Mouse (Mus musculus) spleen, adult 2 months (tissue): ENCODE results near the gene Mpv17l2. TPM values are rescaled to one million over a fixed set of nuclear protein-coding genes. Genes with fewer than 3 reads are reported as not detected.

ENCODE experiments used
- DNase-seq, 2 experiments: peaks; one replicate each; pipeline versions ENCODE4 v3.0.0 to v3.0.0-alpha.2; 2012 to 2021; ENCODE audit warnings: low spot score in 2 of 2, low read depth in 1 of 2
- H3K27ac ChIP-seq: fragments of 200-500 bp; 2 replicates; pipeline ENCODE4 v1.5.1; 2012; ENCODE audit warnings: low read length, inconsistent platforms; ENCODE audit not compliant: insufficient read depth
- H3K27me3 ChIP-seq: fragments of 200-500 bp; 2 replicates; pipeline ENCODE4 v1.6.1; 2012; ENCODE audit warnings: mild to moderate bottlenecking, moderate library complexity, low read length, inconsistent platforms; ENCODE audit not compliant: control insufficient read depth, insufficient read depth
- H3K36me3 ChIP-seq: fragments of 200-500 bp; 2 replicates; pipeline ENCODE4 v1.6.1; 2012; ENCODE audit warnings: mild to moderate bottlenecking, low read length, inconsistent platforms; ENCODE audit not compliant: control insufficient read depth, insufficient read depth
- H3K4me1 ChIP-seq: fragments of 200-500 bp; 2 replicates; pipeline ENCODE4 v1.6.1; 2011; ENCODE audit warnings: inconsistent platforms; ENCODE audit not compliant: control insufficient read depth, insufficient read depth, insufficient read length
- H3K4me3 ChIP-seq: fragments of 200-500 bp; 2 replicates; pipeline ENCODE4 v1.5.1; 2011; ENCODE audit warnings: mild to moderate bottlenecking, inconsistent platforms; ENCODE audit not compliant: insufficient read depth, insufficient read length; ENCODE audit errors: extremely low read depth
- CTCF ChIP-seq: fragments of 200-500 bp; IDR thresholded peaks from 2 replicates; pipeline ENCODE4 v1.5.1; 2011; ENCODE audit warnings: mild to moderate bottlenecking, inconsistent platforms; ENCODE audit not compliant: insufficient read depth, insufficient read length, insufficient replicate concordance; ENCODE audit errors: extremely low read depth
- POLR2A ChIP-seq: fragments of 200-500 bp; IDR thresholded peaks from 2 replicates; pipeline ENCODE4 v1.6.1; 2011; ENCODE audit warnings: low read depth, low read length, inconsistent platforms
- WGBS: fragments of 180-500 bp; shearing (Covaris S2); methylation state at CpG from one replicate; pipeline ENCODE4 v1.1.7; 2018; 5-methylcytosine and 5-hydroxymethylcytosine counted together
- polyA plus RNA-seq: library from polyadenylated mRNA; depleted of rRNA; stranded (reverse); fragments of >200 nt; gene quantifications from 2 replicates; pipeline ENCODE4 v1.2.3, GENCODE M21; 2012

Mpv17l2 gene
- polyA plus RNA-seq, 1 experiment, result 37.3 TPM

GRCm38 (mm10) chr8:70767503-70767902 is 6.8 kb upstream of the Mpv17l2 start:
- peaks cover 32% of the 10 kb centered on the region for H3K4me1 ChIP-seq
- peaks cover 14% of the 10 kb centered on the region for H3K36me3 ChIP-seq
- 93% methylated on average over 6 of the region's 6 CpGs for WGBS
- H3K27ac ChIP-seq, result peak overlapping the region; percentile 90
- DNase-seq, result no peak
- 0 out of 2 replicates have a peak overlapping the region, but pooled peaks have one; percentile 20 for H3K4me3 ChIP-seq
- TF ChIP-seq POLR2A (no peak), CTCF (no peak)
- H3K27me3 ChIP-seq, result no peaks in the 10 kb centered on the region

GRCm38 (mm10) chr8:70766571-70767440 is 6.1 kb upstream of the Mpv17l2 start:
- H3K4me1 ChIP-seq, result peaks cover 32% of the 10 kb centered on the region

GRCm38 (mm10) chr8:70765838-70766570 is 5.3 kb upstream of the Mpv17l2 start:
- Histone ChIP-seq H3K4me3 (peak overlapping the region; percentile 69), H3K36me3 (peaks cover 13% of the 10 kb centered on the region), H3K4me1 (peaks cover 32% of the 10 kb centered on the region), H3K27ac (peak overlapping the region; percentile 92), H3K27me3 (no peaks in the 10 kb centered on the region)
- 1% methylated on average over 34 of the region's 34 CpGs for WGBS
- peak; percentile 73 to 88 for DNase-seq
- TF ChIP-seq POLR2A, result no peak; the same call in 1 of the 2 replicates
- no peak for TF ChIP-seq CTCF

More at GRCm38 (mm10) chr8:70766571-70767440, 6.1 kb upstream of the Mpv17l2 start:
- Histone ChIP-seq H3K4me3 (peak overlapping the region; percentile 69), H3K27me3 (no peaks in the 10 kb centered on the region), H3K36me3 (peaks cover 14% of the 10 kb centered on the region), H3K27ac (peak overlapping the region; percentile 92)
- 21% methylated on average over 21 of the region's 21 CpGs for WGBS
- TF ChIP-seq POLR2A, result peak; percentile 76; the same call in 1 of the 2 replicates
- TF ChIP-seq CTCF, result no peak
- peak in 1 of 2 experiments; percentile 65 for DNase-seq

GRCm38 (mm10) chr8:70765329-70765728 is 4.6 kb upstream of the Mpv17l2 start:
- DNase-seq, result no peak
- Histone ChIP-seq H3K4me1 (peaks cover 32% of the 10 kb centered on the region), H3K4me3 (peak overlapping the region; percentile 69), H3K27ac (peak overlapping the region; percentile 92), H3K36me3 (peaks cover 13% of the 10 kb centered on the region), H3K27me3 (no peaks in the 10 kb centered on the region)
- WGBS, result 21% methylated on average over 9 of the region's 9 CpGs
- TF ChIP-seq CTCF (no peak), POLR2A (no peak)

- peaks cover 13% of the 10 kb centered on the region for H3K36me3 ChIP-seq
- no peak for DNase-seq
- H3K4me1 ChIP-seq, result peaks cover 38% of the 10 kb centered on the region
- peak overlapping the region; percentile 66 for H3K27ac ChIP-seq
- 92% methylated on average over 13 of the region's 13 CpGs for WGBS
- peak overlapping the region; percentile 69; the same call in 1 of the 2 replicates for H3K4me3 ChIP-seq
- H3K27me3 ChIP-seq, result no peaks in the 10 kb centered on the region
- TF ChIP-seq POLR2A (no peak), CTCF (no peak)
Measured at GRCm38 (mm10) chr8:70764676-70765075, 3.9 kb upstream of the Mpv17l2 start.

GRCm38 (mm10) chr8:70764026-70764425 is 3.3 kb upstream of the Mpv17l2 start:
- DNase-seq, result no peak
- Histone ChIP-seq H3K27me3 (no peaks in the 10 kb centered on the region), H3K4me1 (peaks cover 35% of the 10 kb centered on the region), H3K27ac (no peak overlapping the region; the same call in 1 of the 2 replicates), H3K36me3 (peaks cover 13% of the 10 kb centered on the region), H3K4me3 (no peak overlapping the region)
- no peak for TF ChIP-seq POLR2A
- no peak for TF ChIP-seq CTCF
- 84% methylated on average over 8 of the region's 8 CpGs for WGBS

GRCm38 (mm10) chr8:70763354-70763753 is 2.6 kb upstream of the Mpv17l2 start:
- Histone ChIP-seq H3K27me3 (no peaks in the 10 kb centered on the region), H3K36me3 (peaks cover 13% of the 10 kb centered on the region), H3K4me3 (no peak overlapping the region), H3K4me1 (peaks cover 29% of the 10 kb centered on the region), H3K27ac (no peak overlapping the region; the same call in 1 of the 2 replicates)
- peak in 1 of 2 experiments; percentile 68 for DNase-seq
- TF ChIP-seq POLR2A (no peak), CTCF (peak; percentile 75; the same call in 1 of the 2 replicates)
- 2% methylated on average over 3 of the region's 3 CpGs for WGBS
